Mouse (Mus musculus): ENCODE measurements around the gene Car14.

DNA sequence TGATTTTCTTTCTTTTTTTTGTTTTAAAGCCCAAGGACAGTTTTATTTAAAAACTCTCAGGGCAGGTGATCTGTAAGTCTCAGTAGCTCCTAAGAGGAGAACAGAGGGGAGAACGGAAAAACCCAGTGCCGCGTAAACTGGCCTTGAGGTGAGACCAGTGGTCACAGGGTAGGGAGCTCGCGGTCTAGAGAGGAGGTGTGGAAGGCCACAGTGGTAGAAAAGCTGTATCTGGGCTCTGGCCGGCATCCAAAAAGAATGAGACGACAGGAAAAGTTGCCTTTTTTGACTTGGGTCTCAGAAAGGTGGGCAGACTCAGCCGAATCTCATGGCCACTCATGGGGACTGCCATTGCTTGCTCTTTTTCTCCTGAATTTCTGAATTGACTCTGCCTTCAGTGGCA, 33.7 kb upstream of the Car14 start:
- TF ChIP-seq GATA1 (IDR thresholded peaks at IDR 0.05; ENCODE audit: low read length) = no peak
- no peak for TF ChIP-seq TAL1 (IDR thresholded peaks at IDR 0.05; ENCODE audit: low read length)
